Mouse (Mus musculus) CH12.LX (cell line): ENCODE data around the gene Siah3. TPM values are rescaled to one million over a fixed set of nuclear protein-coding genes. Genes with fewer than 3 reads are reported as not detected.

Experiments used
- DNase-seq: peaks from one replicate; pipeline ENCODE4 v3.0.0-alpha.2; 2013; ENCODE audit errors: extremely low read depth
- H3K27ac ChIP-seq: 2 replicates; pipeline ENCODE4 v1.5.1; 2012; ENCODE audit warnings: low read depth, mild to moderate bottlenecking, control low read depth, moderate library complexity; ENCODE audit not compliant: insufficient read depth
- H3K27me3 ChIP-seq: replicated peaks from 2 replicates; pipeline ENCODE3; 2012; ENCODE audit warnings: inconsistent platforms
- H3K36me3 ChIP-seq, 2 experiments: replicated peaks in 1 of 2; 2 replicates each; pipeline versions ENCODE3 to v1.6.1; 2012; ENCODE audit warnings: inconsistent platforms in 1 of 2, low read length in 1 of 2, mild to moderate bottlenecking in 1 of 2, mixed read lengths in 1 of 2, moderate library complexity in 1 of 2; ENCODE audit not compliant: control insufficient read depth in 1 of 2, insufficient read depth in 1 of 2
- H3K4me1 ChIP-seq, 2 experiments: 2 replicates each; pipeline ENCODE4 v1.6.1; 2012; ENCODE audit warnings: inconsistent platforms in 1 of 2, moderate library complexity in 1 of 2; ENCODE audit not compliant: insufficient read depth in 2 of 2, control insufficient read depth in 1 of 2
- H3K4me2 ChIP-seq: 2 replicates; pipeline ENCODE4 v1.6.1; 2012; ENCODE audit warnings: low read depth, mild to moderate bottlenecking, control low read depth; ENCODE audit not compliant: poor library complexity, insufficient read depth, severe bottlenecking
- H3K4me3 ChIP-seq, 3 experiments: fragments of 150-350 bp in 1 of 3; sonication (generic) in 1 of 3; replicated peaks in 1 of 3; 2 replicates each; pipeline versions ENCODE3 to v1.5.1; 2011 to 2012; ENCODE audit warnings: low read depth in 2 of 3, low read length in 2 of 3, mild to moderate bottlenecking in 2 of 3, moderate library complexity in 2 of 3, control low read depth in 1 of 3, improper control_type of control experiment in 1 of 3, inconsistent platforms in 1 of 3, mixed read lengths in 1 of 3; ENCODE audit not compliant: poor library complexity in 1 of 3
- H3K79me2 ChIP-seq: replicated peaks from 2 replicates; pipeline ENCODE4 v1.6.1; 2012; ENCODE audit warnings: mild to moderate bottlenecking, moderate library complexity; ENCODE audit not compliant: control insufficient read depth, poor library complexity, insufficient read depth, severe bottlenecking; ENCODE audit errors: extremely low read depth
- H3K9ac ChIP-seq: 2 replicates; pipeline ENCODE4 v1.6.1; 2012; ENCODE audit warnings: low read depth, mild to moderate bottlenecking, control low read depth, moderate library complexity; ENCODE audit not compliant: insufficient read depth
- H3K9me3 ChIP-seq: replicated peaks from 2 replicates; pipeline ENCODE3; 2012; ENCODE audit warnings: low read length, inconsistent platforms, mixed read lengths
- BHLHE40 ChIP-seq: IDR thresholded peaks from 2 replicates; pipeline ENCODE4 v1.6.1; 2011; ENCODE audit warnings: mild to moderate bottlenecking, low read depth, low read length, improper control_type of control experiment
- CHD1 ChIP-seq: IDR thresholded peaks from 2 replicates; pipeline ENCODE4 v1.6.1; 2012; ENCODE audit warnings: low read depth, low read length, improper control_type of control experiment, inconsistent platforms
- CHD2 ChIP-seq: IDR thresholded peaks from 2 replicates; pipeline ENCODE4 v1.6.1; 2011; ENCODE audit warnings: low read length, improper control_type of control experiment
- CTCF ChIP-seq, 2 experiments: IDR thresholded peaks in 1 of 2; conservative IDR thresholded peaks in 1 of 2; 2 replicates each; pipeline ENCODE4 v1.5.1; 2011 to 2012; ENCODE audit warnings: low read depth in 2 of 2, low read length in 2 of 2, improper control_type of control experiment in 1 of 2, inconsistent platforms in 1 of 2, mild to moderate bottlenecking in 1 of 2, moderate library complexity in 1 of 2
- E2F4 ChIP-seq: IDR thresholded peaks from 2 replicates; pipeline ENCODE4 v1.6.1; 2011; ENCODE audit warnings: low read depth, low read length, improper control_type of control experiment; ENCODE audit not compliant: insufficient replicate concordance
- ETS1 ChIP-seq: conservative IDR thresholded peaks from 2 replicates; pipeline ENCODE4 v1.6.1; 2012; ENCODE audit warnings: low read depth, mild to moderate bottlenecking, inconsistent platforms, low read length, improper control_type of control experiment, moderate library complexity
- GABPA ChIP-seq: IDR thresholded peaks from 2 replicates; pipeline ENCODE4 v1.6.1; 2012; ENCODE audit warnings: low read depth, low read length, improper control_type of control experiment, inconsistent platforms; ENCODE audit not compliant: insufficient replicate concordance
- HCFC1 ChIP-seq: IDR thresholded peaks from 2 replicates; pipeline ENCODE4 v1.6.1; 2012; ENCODE audit warnings: low read depth, mild to moderate bottlenecking, inconsistent platforms, low read length, improper control_type of control experiment
- IRF4 ChIP-seq: IDR thresholded peaks from 2 replicates; pipeline ENCODE4 v1.6.1; 2014; ENCODE audit warnings: low read depth, mild to moderate bottlenecking, inconsistent platforms, low read length, improper control_type of control experiment
- JUND ChIP-seq: conservative IDR thresholded peaks from 2 replicates; pipeline ENCODE4 v1.6.1; 2011; ENCODE audit warnings: low read depth, low read length, improper control_type of control experiment
- MAZ ChIP-seq: IDR thresholded peaks from 2 replicates; pipeline ENCODE4 v1.6.1; 2012; ENCODE audit warnings: low read depth, mild to moderate bottlenecking, inconsistent platforms, low read length, improper control_type of control experiment, moderate library complexity
- MXI1 ChIP-seq: IDR thresholded peaks from 2 replicates; pipeline ENCODE4 v1.6.1; 2011; ENCODE audit warnings: mild to moderate bottlenecking, low read depth, low read length, improper control_type of control experiment
- MYC ChIP-seq: IDR thresholded peaks from 2 replicates; pipeline ENCODE4 v1.6.1; 2011; ENCODE audit warnings: low read depth, mild to moderate bottlenecking, improper control_type of control experiment, low read length
- NELFE ChIP-seq: IDR thresholded peaks from 2 replicates; pipeline ENCODE4 v1.6.1; 2011; ENCODE audit warnings: low read depth, low read length, improper control_type of control experiment
- POLR2A ChIP-seq: IDR thresholded peaks from 2 replicates; pipeline ENCODE4 v1.6.1; 2011; ENCODE audit warnings: low read depth, mild to moderate bottlenecking, improper control_type of control experiment, low read length
- POLR2AphosphoS2 ChIP-seq: IDR thresholded peaks from 2 replicates; pipeline ENCODE4 v1.6.1; 2011; ENCODE audit warnings: low read depth, low read length, improper control_type of control experiment
- RCOR1 ChIP-seq: conservative IDR thresholded peaks from 2 replicates; pipeline ENCODE4 v1.6.1; 2012; ENCODE audit warnings: low read depth, mild to moderate bottlenecking, inconsistent platforms, low read length, improper control_type of control experiment
- SMC3 ChIP-seq: IDR thresholded peaks from 2 replicates; pipeline ENCODE4 v1.6.1; 2011; ENCODE audit warnings: low read depth, low read length, improper control_type of control experiment
- TBP ChIP-seq: conservative IDR thresholded peaks from 2 replicates; pipeline ENCODE4 v1.6.1; 2011; ENCODE audit warnings: low read depth, low read length, improper control_type of control experiment
- UBTF ChIP-seq: IDR thresholded peaks from 2 replicates; pipeline ENCODE4 v1.6.1; 2012; ENCODE audit warnings: low read depth, mild to moderate bottlenecking, inconsistent platforms, low read length, improper control_type of control experiment, moderate library complexity
- ZC3H11A ChIP-seq: IDR thresholded peaks from 2 replicates; pipeline ENCODE4 v1.6.1; 2012; ENCODE audit warnings: low read depth, mild to moderate bottlenecking, inconsistent platforms, low read length, improper control_type of control experiment
- ZKSCAN1 ChIP-seq: IDR thresholded peaks from 2 replicates; pipeline ENCODE4 v1.6.1; 2012; ENCODE audit warnings: low read depth, inconsistent platforms, low read length, improper control_type of control experiment, borderline replicate concordance
- dilution Hi-C: fragments of 300-500 bp; cut with MboI; formaldehyde crosslinking; loops from 2 replicates; pipeline ENCODE4 v1.14.3; 2020; ENCODE audit warnings: low sequenced_read_pairs; ENCODE audit not compliant: extremely low pct_unique_long_range_greater_than_20kb, extremely low pct_ligation_motif_present
- in situ Hi-C: fragments of 300-500 bp; cut with MboI; formaldehyde crosslinking; loops from 3 replicates; pipeline ENCODE4 v1.14.3; 2019; ENCODE audit warnings: low sequenced_read_pairs, low pct_ligation_motif_present, low pct_unique_long_range_greater_than_20kb, mixed read lengths
- polyA plus RNA-seq: library from polyadenylated mRNA; unstranded; fragments of >175 nt; gene quantifications from 2 replicates; pipeline ENCODE4 v1.2.1, GENCODE M21; 2012; ENCODE audit warnings: low read depth; ENCODE audit not compliant: insufficient read length
- total RNA-seq, 2 experiments: library from RNA; depleted of rRNA; stranded (reverse); fragments of 300-350 nt in 1 of 2; fragments of >200 nt in 1 of 2; gene quantifications; 2 replicates each; pipeline ENCODE4 v1.2.3; 2012 to 2014

Gene Siah3
- total and polyA plus RNA-seq, 3 experiments, result not detected

DNA sequence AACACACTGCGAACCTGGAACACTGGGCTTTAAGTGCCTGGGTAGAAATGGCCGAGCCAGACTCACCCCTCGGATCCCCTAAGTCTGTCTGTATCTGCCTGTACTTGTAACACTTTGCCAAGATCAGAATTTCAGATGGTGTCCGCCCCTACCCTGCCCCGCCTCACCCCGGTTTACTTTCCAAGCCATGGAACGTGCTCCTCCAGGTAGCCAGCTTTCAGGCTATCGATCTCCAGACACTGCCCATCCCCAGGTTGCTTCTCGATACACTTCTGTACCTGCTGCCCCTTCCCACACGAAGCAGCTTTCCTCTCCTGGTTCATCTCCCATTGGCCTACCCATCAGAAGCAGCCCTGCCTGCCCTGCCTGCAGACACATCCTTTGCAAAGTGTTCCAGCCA lies 3.6 kb downstream of the Siah3 start:
- DNase-seq, result no peak
- TF ChIP-seq BHLHE40 (no peak), SMC3 (no peak), CHD1 (no peak), CTCF (conservative IDR thresholded peaks at IDR 0.05 in 1 of 2, IDR thresholded peaks at IDR 0.05 in 1 of 2; ENCODE audit: low read depth in 2 of 2, low read length in 2 of 2) (no peak), CHD2 (no peak), ZC3H11A (no peak), POLR2AphosphoS2 (no peak), E2F4 (no peak), RCOR1 (no peak), ETS1 (no peak), MXI1 (no peak), MAZ (no peak), IRF4 (no peak), JUND (no peak), ZKSCAN1 (no peak), MYC (no peak), POLR2A (no peak), TBP (no peak), NELFE (no peak), UBTF (no peak)
- Histone ChIP-seq H3K27me3 (peaks cover 5% of the 10 kb centered on the region), H3K4me2 (no peak overlapping the region), H3K9ac (no peak overlapping the region), H3K79me2 (no peaks in the 10 kb centered on the region), H3K36me3 (no peaks in the 10 kb centered on the region), H3K4me3 (no peak overlapping the region), H3K9me3 (peaks cover 3% of the 10 kb centered on the region), H3K27ac (no peak overlapping the region), H3K4me1 (peaks cover 2 to 18% of the 10 kb centered on the region in 2 experiments; a peak in 3 of 4 replicates)
- in situ Hi-C loops (no loop called here), dilution Hi-C loops (no loop called here)

GRCm38 (mm10) chr14:75459991-75460390 lies 4.2 kb downstream of the Siah3 start:
- no peak overlapping the region for H3K27ac ChIP-seq
- H3K4me2 ChIP-seq, result no peak overlapping the region

More at GRCm38 (mm10) chr14:75459991-75460390, 4.2 kb downstream of the Siah3 start:
- TF ChIP-seq HCFC1, result no peak
- TF ChIP-seq GABPA, result no peak
- no peak for TF ChIP-seq CHD1
- TF ChIP-seq MXI1, result no peak
- Histone ChIP-seq H3K9me3 (peaks cover 3% of the 10 kb centered on the region), H3K27me3 (peaks cover 5% of the 10 kb centered on the region), H3K9ac (no peak overlapping the region), H3K79me2 (no peaks in the 10 kb centered on the region), H3K4me3 (no peak overlapping the region), H3K4me1 (peaks cover 2 to 18% of the 10 kb centered on the region in 2 experiments; a peak in 3 of 4 replicates), H3K36me3 (no peaks in the 10 kb centered on the region)
- DNase-seq, result no peak
- dilution Hi-C loops, result no loop called here
- in situ Hi-C loops, result no loop called here
